Mouse (Mus musculus): ENCODE data around the gene Ttll5. TPM values are rescaled to one million over a fixed set of nuclear protein-coding genes. Genes with fewer than 3 reads are reported as not detected.
A peak's percentile ranks its signal among the peaks of the same experiment; 100 is the strongest.

The Ttll5 gene
- polyA plus RNA-seq, 1 experiment from 2014 or later = 11.2 TPM

DNA sequence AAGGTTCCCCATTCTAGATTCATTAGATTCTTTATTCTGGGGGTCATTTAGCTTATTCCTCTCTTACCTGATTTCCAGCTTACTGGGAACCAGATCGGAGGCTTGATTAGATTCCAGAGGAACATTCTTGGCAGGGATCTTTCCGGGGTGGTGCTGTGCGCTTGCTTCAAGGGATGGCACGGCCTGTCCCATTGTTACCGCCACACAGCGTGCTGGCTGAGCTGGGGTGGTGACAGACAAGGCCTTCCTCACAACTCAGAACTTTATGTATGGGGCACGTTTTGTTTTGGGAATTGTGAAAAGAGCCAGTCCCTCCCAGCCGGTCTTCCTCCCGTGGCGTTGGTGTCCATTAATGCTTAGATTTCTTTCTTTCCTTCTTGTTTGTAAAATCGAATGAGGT, 278.9 kb downstream of the Ttll5 start:
- H3K4me2 ChIP-seq = peak overlapping the region; percentile 30; the same call in 1 of the 2 replicates
- H3K27me3 ChIP-seq = no peaks in the 10 kb centered on the region
- peak overlapping the region; percentile 97 for H3K27ac ChIP-seq
- ATAC-seq (replicated peaks; ENCODE audit: insufficient number of reproducible peaks, insufficient read depth, low FRiP score, low read depth) = no peak
- H3K4me3 ChIP-seq = no peak overlapping the region
- H3K4me1 ChIP-seq (replicated peaks) = peaks cover 47% of the 10 kb centered on the region
- H3K9me3 ChIP-seq (replicated peaks) = no peaks in the 10 kb centered on the region
- WGBS = 53% methylated on average over 11 of the region's 11 CpGs
- H3K9ac ChIP-seq = peak overlapping the region; percentile 42
- H3K36me3 ChIP-seq = no peaks in the 10 kb centered on the region

DNA sequence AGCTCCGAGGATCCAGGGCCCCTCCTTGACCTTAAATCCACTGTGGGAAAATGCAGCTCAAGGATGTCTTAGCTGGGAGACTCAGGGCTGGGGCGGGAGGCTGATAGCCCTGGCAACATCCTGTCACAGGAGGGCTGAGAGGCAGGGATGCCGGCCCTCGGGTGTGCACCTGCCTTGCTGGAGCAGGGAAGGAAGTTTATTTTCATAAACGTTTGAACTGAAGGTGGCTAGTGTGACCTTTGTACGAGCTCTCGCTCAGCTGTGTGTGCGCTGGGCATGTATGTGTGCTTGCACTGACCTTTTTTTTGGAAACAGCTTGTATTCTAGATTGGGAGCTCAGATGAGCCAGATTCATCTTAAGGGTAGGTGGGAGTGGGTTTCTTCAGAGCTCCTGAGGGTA, 279.4 kb downstream of the Ttll5 start:
- ATAC-seq (replicated peaks; ENCODE audit: insufficient number of reproducible peaks, insufficient read depth, low FRiP score, low read depth) = no peak
- H3K9me3 ChIP-seq (replicated peaks) = no peaks in the 10 kb centered on the region
- peak overlapping the region; percentile 42 for H3K9ac ChIP-seq
- peak overlapping the region; percentile 30 for H3K4me2 ChIP-seq
- H3K36me3 ChIP-seq = no peaks in the 10 kb centered on the region
- 28% methylated on average over 8 of the region's 8 CpGs for WGBS
- peak overlapping the region; percentile 97 for H3K27ac ChIP-seq
- peaks cover 45% of the 10 kb centered on the region for H3K4me1 ChIP-seq (replicated peaks)
- no peak overlapping the region for H3K4me3 ChIP-seq
- H3K27me3 ChIP-seq = no peaks in the 10 kb centered on the region

DNA sequence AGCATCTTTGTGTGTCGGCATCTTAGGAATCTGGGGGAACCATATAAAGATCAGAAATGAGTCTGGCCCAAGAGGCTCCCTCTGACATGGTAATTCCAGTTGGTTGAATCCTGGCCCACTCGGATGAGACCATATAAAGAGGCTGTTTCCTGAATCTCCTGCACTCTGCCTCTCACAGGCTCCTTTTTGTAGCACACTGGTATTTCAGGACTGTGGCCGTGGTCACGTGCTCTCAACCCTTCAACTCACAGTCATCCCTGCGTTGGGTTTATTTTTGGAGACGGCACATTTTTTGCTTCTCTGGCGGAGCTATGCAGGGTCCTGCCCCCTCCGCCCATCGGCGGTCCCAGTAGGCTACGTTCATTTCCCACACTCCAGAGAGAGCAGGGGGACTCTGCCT, 279.8 kb downstream of the Ttll5 start:
- H3K27me3 ChIP-seq = no peaks in the 10 kb centered on the region
- 32% methylated on average over 11 of the region's 11 CpGs for WGBS
- no peak overlapping the region for H3K4me3 ChIP-seq
- no peaks in the 10 kb centered on the region for H3K9me3 ChIP-seq (replicated peaks)
- peak overlapping the region; percentile 30 for H3K4me2 ChIP-seq
- peak; percentile 84 for ATAC-seq (replicated peaks; ENCODE audit: insufficient number of reproducible peaks, insufficient read depth, low FRiP score, low read depth)
- peak overlapping the region; percentile 97 for H3K27ac ChIP-seq
- no peaks in the 10 kb centered on the region for H3K36me3 ChIP-seq
- H3K4me1 ChIP-seq (replicated peaks) = peaks cover 45% of the 10 kb centered on the region
- H3K9ac ChIP-seq = peak overlapping the region; percentile 42

DNA sequence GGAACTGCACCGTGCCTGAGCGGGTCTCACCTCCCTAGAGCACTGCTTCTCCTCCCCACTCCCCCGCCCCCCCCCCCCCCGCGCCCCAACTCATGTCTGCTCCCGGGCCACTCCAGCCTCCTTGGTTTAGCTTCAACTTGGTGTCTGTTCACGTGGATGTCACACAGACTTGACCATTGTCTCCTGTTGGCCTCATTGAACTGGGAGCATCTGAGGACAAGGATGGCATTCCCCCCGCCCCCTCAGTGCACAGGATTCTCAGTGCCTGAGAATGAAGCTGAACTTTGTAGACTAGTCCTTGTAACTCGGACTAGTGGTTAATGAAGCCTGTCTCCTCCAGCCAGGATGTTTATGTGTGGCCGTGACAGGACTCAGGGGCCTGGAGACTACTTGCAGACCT, 281.1 kb downstream of the Ttll5 start:
- Histone ChIP-seq H3K27me3 (no peaks in the 10 kb centered on the region), H3K27ac (peak overlapping the region; percentile 97), H3K4me2 (no peak overlapping the region), H3K4me3 (no peak overlapping the region), H3K9ac (no peak overlapping the region), H3K9me3 (replicated peaks) (no peaks in the 10 kb centered on the region), H3K4me1 (replicated peaks) (peaks cover 42% of the 10 kb centered on the region), H3K36me3 (no peaks in the 10 kb centered on the region)
- 69% methylated on average over 9 of the region's 10 CpGs for WGBS
- no peak for ATAC-seq (replicated peaks; ENCODE audit: insufficient number of reproducible peaks, insufficient read depth, low FRiP score, low read depth)

DNA sequence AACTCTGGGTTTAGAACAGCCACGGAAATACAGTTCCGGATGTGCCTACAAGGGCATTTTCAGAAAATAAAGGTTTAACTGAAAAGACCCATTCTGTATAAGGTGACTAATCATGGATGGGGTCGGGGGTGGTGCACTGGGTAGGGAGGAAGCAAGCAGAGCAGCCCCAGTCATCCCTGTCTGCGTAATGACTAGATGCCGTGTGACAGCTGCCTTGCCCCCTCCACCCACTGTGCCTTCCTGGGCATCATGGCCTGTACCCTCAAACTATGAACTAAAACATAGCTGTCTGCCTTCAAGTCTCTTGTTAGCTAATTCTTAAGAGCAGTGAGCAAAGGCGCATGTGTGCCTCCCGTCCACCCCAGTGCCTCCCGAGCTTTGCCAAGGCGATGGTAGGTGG, 281.6 kb downstream of the Ttll5 start:
- H3K4me1 ChIP-seq (replicated peaks) = peaks cover 37% of the 10 kb centered on the region
- 86% methylated on average over 9 of the region's 9 CpGs for WGBS
- H3K36me3 ChIP-seq = no peaks in the 10 kb centered on the region
- H3K4me2 ChIP-seq = no peak overlapping the region
- no peak overlapping the region for H3K27ac ChIP-seq
- H3K27me3 ChIP-seq = no peaks in the 10 kb centered on the region
- no peak overlapping the region for H3K4me3 ChIP-seq
- no peaks in the 10 kb centered on the region for H3K9me3 ChIP-seq (replicated peaks)
- ATAC-seq (replicated peaks; ENCODE audit: insufficient number of reproducible peaks, insufficient read depth, low FRiP score, low read depth) = no peak
- no peak overlapping the region for H3K9ac ChIP-seq

DNA sequence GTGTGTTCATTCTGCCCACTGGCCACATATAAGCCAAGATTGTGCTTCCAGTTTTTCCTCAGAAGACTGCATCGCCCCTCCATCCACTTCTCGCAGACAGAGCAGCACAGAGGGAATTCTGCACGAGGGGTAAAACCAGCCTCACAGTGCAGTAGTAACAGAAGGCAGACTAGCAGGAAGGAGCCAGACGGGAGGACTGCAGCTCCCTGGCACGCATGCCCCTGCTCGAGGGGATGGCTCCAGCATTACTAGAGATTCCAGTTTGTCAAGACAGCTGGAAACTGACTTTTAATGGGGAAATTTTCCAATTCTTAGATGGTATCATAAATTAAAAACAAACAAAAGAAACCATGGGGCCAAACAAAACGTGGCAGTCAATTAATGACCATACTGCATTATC, 283.2 kb downstream of the Ttll5 start:
- H3K9ac ChIP-seq = no peak overlapping the region
- WGBS = 77% methylated on average over 7 of the region's 7 CpGs
- ATAC-seq (replicated peaks; ENCODE audit: insufficient number of reproducible peaks, insufficient read depth, low FRiP score, low read depth) = no peak

DNA sequence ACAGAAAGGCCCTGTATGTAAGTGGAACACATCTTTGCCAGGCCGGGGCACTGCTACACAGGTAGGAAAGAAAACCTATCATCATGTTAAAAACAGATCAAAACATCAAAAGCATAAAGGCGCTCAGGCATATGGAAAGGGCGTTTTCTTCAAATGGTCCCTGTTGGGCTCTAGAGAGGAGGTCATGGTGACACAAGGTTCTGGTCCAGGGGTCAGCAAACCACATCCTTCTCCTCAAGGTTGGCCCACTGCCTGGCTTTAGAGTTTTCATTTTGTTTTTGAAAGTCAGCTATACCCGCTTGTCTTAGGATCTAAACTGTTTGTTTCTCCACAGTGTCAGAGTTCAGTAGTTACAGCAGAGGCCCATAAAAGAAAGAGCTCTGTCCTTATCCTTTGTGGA, 285.1 kb downstream of the Ttll5 start:
- 0 out of 2 replicates have a peak, but pooled peaks cover 5% of the 10 kb centered on the region for H3K36me3 ChIP-seq

More for the DNA sequence above, 283.2 kb downstream of the Ttll5 start:
- Histone ChIP-seq H3K4me3 (no peak overlapping the region), H3K4me1 (replicated peaks) (peaks cover 26% of the 10 kb centered on the region), H3K9me3 (replicated peaks) (no peaks in the 10 kb centered on the region), H3K27me3 (no peaks in the 10 kb centered on the region), H3K36me3 (0 out of 2 replicates have a peak, but pooled peaks cover 5% of the 10 kb centered on the region), H3K4me2 (no peak overlapping the region), H3K27ac (no peak overlapping the region)

DNA sequence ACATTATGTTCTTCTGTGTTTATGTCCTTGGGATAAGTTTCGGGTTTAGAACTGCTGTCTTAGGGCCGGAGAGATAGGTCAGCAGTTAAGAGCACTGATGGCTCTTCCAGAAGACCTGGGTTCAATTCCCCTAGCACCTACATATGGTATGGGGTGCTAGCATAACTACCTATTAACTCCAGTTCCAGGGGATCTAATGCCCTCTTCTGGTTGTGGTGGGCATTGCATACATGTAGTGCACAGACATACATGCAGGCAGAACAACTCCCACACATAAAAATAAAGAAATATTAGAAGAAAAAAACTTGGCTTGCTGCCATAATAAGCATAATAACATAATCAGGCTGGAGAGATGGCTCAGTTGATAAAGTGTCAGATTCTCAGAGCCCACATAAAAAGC, 286.2 kb downstream of the Ttll5 start:
- Histone ChIP-seq H3K27ac (no peak overlapping the region), H3K27me3 (no peaks in the 10 kb centered on the region), H3K4me3 (no peak overlapping the region), H3K4me2 (no peak overlapping the region), H3K36me3 (0 out of 2 replicates have a peak, but pooled peaks cover 5% of the 10 kb centered on the region), H3K9me3 (replicated peaks) (no peaks in the 10 kb centered on the region), H3K4me1 (replicated peaks) (peaks cover 2% of the 10 kb centered on the region; the same call in 1 of the 2 replicates), H3K9ac (no peak overlapping the region)
- ATAC-seq (replicated peaks; ENCODE audit: insufficient number of reproducible peaks, insufficient read depth, low FRiP score, low read depth) = no peak
- 93% methylated on average over 2 of the region's 2 CpGs for WGBS

More for the DNA sequence above, 285.1 kb downstream of the Ttll5 start:
- H3K4me3 ChIP-seq = no peak overlapping the region
- H3K27me3 ChIP-seq = no peaks in the 10 kb centered on the region
- no peak for ATAC-seq (replicated peaks; ENCODE audit: insufficient number of reproducible peaks, insufficient read depth, low FRiP score, low read depth)
- H3K27ac ChIP-seq = no peak overlapping the region
- H3K4me1 ChIP-seq (replicated peaks) = peaks cover 13% of the 10 kb centered on the region
- no peaks in the 10 kb centered on the region for H3K9me3 ChIP-seq (replicated peaks)
- WGBS = 80% methylated on average over 4 of the region's 4 CpGs
- no peak overlapping the region for H3K9ac ChIP-seq
- H3K4me2 ChIP-seq = no peak overlapping the region

Other genes starting within 250 kb of the Ttll5 start
- 0.37 and 0.96 TPM in 2 replicates for gene Jdp2, start 225.6 kb upstream of the Ttll5 start, polyA plus RNA-seq (2015; fragmentation: Nextera tagmentation; extraction: Ambion mirVana)
- 4.0 and 5.5 TPM in 2 replicates for gene Batf, start 138.0 kb upstream of the Ttll5 start, polyA plus RNA-seq (2015; fragmentation: Nextera tagmentation; extraction: Ambion mirVana)
- 8.3 and 8.7 TPM in 2 replicates for gene Flvcr2, start 78.1 kb upstream of the Ttll5 start, polyA plus RNA-seq (2015; fragmentation: Nextera tagmentation; extraction: Ambion mirVana)
- 55.4 and 67.0 TPM in 2 replicates for gene Erg28, start 109 bp upstream of the Ttll5 start, polyA plus RNA-seq (2015; fragmentation: Nextera tagmentation; extraction: Ambion mirVana)